Mouse (Mus musculus): ENCODE data around the gene Hipk4.

Hipk4 gene

DNA sequence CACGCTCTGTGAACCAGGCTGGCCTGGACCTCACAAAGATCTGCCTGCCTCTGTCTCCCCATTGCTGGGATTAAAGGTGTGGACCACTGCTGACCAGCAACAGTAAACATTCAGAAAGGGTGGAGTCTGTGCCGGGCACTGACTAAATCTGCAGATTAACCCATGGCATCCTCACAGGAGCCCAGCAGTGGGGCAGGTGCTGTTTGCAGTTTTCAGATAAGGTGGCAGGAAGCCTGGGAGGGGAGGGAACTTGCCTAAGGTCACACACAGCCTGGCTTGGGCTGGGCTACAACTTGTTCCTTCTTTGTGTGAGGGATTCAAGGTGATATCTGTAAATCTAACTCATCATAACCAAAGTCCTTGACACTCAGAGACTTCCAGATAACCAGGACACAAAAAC, 17.5 kb downstream of the Hipk4 start:
- DNase-seq (ENCODE audit: extremely low read depth, low read depth): no peak

DNA sequence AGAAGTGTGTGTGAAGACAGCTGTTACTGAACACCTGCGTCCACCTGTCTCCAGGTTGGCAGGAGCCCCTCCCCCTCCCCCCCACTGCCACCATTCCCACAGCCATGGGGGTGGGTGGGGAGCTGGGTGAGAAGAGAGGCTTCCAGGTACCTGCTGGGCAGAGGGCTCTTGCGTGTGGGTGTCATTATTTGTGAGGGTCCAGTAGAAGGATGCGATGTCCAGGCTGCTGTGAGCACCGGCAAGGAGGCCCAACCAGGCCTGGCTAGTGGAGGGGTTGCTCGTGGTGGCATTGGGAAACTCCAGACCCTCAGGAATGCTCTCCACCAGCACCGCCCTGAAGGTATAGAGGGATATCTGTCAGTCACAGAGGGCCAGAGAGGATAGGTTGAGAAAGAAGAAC, 17.9 kb downstream of the Hipk4 start:
- DNase-seq (ENCODE audit: extremely low read depth, low read depth): no peak

- no peak for DNase-seq (ENCODE audit: extremely low read depth, low read depth)
Observed at GRCm38 (mm10) chr7:27541431-27541830, 18.4 kb downstream of the Hipk4 start.

- DNase-seq (ENCODE audit: extremely low read depth, low read depth): no peak
Observed at GRCm38 (mm10) chr7:27541922-27542321, 18.9 kb downstream of the Hipk4 start.

GRCm38 (mm10) chr7:27542392-27543033, 19.4 kb downstream of the Hipk4 start:
- peak; percentile 67 for DNase-seq (ENCODE audit: extremely low read depth, low read depth)

DNA sequence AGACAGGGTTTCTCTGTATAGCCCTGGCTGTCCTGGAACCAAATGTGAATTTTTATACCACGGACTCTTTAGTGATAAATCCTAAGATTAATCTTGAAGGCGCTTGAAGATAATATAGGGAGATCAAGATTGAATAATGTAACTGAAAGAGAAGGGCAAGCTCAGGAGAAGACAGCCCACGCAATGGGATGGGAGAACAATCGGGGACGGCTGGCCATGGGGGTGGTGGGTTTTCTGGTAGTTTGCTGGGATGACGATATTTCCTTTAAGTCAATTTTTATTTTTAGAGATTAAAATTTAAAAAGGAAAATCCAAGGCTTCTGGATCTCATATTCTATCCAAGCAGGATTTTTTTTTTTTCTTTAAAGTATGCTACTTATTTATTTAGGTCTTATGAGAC, 20.0 kb downstream of the Hipk4 start:
- DNase-seq (ENCODE audit: extremely low read depth, low read depth): no peak

- DNase-seq (ENCODE audit: extremely low read depth, low read depth): no peak
Observed at GRCm38 (mm10) chr7:27543851-27544250, 20.8 kb downstream of the Hipk4 start.

DNA sequence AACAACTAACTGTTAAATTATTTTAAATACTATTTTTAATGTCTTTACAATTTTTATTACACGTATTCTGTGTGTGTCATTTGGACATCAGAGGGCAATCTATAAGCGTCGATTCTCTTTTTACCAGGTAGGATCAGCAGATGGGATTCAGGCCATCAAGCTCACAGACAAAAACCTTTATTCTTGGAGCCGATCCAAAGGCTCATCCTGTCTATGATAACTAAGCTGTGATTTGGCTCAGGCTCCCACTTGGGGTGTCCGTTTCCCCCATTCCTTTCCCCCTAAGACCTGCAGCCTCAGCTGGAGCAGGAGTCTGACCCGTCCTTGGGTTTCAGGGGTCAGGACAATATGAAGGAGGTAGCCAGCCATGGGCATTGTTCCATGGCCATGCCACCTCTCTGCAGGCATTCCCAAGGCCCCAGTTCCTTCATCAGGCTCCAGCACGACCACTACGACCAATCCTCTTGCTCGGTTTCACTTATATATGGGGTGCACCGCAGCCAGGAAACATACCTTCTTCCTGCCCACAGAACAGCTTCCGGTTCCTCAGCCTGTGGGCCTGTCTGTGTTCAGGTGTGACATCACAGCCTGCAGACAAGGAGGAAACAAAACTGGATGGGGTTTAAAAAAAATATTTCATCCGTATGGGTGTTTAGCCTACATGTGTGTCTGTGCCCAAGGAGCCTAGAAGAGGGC, 21.8 kb downstream of the Hipk4 start:
- DNase-seq (ENCODE audit: extremely low read depth, low read depth): no peak

GRCm38 (mm10) chr7:27549597-27549996, 26.5 kb downstream of the Hipk4 start:
- DNase-seq (ENCODE audit: extremely low read depth, low read depth): no peak

GRCm38 (mm10) chr7:27552070-27552469, 29.0 kb downstream of the Hipk4 start:
- DNase-seq (ENCODE audit: extremely low read depth, low read depth): no peak

DNA sequence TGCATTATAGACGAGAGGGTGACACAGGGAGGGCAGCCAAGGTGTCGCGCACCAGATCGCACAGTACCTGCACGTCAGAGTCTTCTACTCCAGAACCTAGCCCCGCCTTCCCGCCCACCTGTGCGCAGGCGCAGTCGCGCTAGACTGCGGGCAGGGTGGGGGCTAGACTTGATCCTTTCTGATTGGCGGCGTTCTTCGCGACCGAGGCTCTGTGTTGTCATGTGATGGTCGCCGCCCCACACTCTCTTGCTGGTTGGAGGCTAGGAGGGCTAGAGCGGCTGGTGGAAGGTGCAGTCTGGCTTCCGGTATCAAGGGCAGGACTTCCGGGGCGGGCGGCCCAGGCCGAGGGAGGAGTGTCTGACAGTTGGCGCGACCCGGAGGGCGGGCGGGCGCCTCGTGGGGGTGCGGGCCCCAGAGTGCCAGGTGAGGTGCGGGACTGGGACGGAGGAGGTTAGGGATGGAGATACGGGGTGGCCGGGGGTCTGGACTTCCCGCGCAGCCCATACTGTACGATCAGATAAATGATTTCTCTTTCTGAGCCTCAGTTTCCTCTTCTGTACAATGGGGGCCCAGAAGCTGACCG, 30.0 kb downstream of the Hipk4 start, which contains the start of the genes Pld3 and 2310022A10Rik:
Pld3 (minus strand) TSS at position 288 of the 583 bp plus-strand sequence.
2310022A10Rik (plus strand) TSS at position 303 of the 583 bp plus-strand sequence.
- peak; percentile 93 for DNase-seq (ENCODE audit: extremely low read depth, low read depth)

DNA sequence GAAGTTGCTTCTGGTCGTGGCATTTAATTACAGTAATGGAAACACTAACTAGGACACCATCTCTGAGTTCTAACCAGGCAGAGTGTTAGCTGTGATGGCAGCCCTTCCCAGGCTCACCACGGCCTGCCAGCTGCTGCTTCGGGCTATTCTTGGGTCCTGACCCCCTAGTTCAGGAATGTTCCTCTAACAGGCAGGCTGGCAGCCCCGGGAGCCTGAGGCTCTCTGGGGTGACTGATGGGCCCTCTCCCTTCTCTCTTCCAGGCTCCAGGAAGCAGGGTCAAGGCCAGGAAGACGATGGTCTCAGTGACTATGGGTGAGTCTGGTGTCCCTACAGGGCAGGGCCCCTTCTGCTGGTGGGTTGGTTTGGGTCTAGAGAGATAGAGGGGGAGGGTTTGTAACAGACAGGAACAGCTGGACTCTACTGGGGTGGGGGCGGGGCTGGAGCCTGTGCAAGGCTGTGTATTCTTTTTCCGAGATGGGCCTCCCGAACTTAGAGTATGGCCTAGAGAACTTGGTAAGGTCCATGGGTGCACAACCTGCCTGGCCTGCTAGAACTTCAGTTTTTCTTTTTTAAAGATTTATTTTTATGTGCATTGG, 37.3 kb downstream of the Hipk4 start:
- DNase-seq (ENCODE audit: extremely low read depth, low read depth): no peak

- no peak for DNase-seq (ENCODE audit: extremely low read depth, low read depth)
Observed at GRCm38 (mm10) chr7:27560978-27561377, 37.9 kb downstream of the Hipk4 start.

DNA sequence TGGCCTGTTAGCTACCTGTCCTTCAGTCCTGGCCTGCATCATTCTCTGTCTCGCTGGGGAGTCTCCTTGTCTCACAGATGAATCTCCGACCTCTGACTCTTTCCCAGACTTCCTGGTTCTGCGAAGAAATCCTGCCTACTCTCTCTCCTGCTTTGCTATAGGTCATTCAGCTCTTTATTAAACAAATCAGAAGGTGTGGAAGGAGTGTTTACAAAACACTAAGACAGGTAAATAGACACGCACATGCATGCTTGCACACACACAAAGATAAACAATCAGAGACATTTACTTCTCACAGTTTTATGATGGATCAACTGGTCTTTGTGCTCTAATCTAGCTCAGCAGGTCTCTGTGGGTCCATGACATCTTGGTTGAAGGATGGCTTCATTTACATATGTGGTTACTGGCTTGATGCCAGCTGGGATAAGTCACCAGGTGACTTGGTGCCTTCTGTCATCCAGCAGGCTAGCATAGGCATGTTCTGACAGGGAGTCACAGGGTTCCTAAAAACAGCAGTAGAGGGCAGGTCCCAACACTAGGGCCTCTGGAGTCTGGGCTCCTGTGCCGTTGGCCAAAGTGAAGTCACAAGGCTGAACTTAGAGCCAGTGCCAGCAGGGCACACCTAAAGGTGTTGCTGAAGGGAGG, 46.6 kb downstream of the Hipk4 start:
- DNase-seq (ENCODE audit: extremely low read depth, low read depth): no peak

GRCm38 (mm10) chr7:27572133-27572532, 49.1 kb downstream of the Hipk4 start:
- DNase-seq (ENCODE audit: extremely low read depth, low read depth): no peak

DNA sequence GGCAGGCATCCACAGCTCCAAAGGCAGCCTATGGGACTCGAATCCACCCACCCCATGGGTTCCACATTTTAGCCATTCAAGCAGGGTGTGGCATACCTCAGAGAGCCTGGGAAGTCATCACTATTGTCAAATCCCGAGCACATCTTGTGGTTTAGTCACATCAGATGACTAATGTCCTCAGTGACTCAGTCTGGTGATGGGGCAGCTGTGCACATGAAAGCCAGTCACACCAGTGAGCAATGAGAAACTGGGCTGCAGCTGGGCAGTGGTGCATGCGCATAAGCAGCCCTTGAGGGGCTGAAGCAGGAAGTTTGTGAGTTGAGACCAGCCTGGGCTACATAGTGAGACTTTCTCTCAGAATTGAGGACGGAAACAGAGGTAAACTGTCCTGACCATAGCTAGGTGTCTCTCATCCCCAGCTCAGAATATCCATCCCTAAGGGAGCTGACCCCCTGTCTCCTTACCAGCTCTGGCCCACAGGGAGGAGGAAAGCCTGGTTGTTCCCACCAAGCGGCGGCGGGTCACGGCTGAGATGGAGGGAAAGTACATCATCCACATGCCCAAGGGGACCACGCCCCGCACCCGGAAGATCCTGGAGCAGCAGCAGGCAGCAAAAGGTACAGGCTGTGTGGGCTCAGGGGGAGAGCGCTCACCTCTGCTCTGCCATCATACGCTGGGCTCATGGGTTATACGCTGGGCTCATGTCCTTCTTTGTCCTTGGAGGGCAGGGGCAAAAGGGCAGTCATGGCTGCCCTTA, 51.2 kb downstream of the Hipk4 start:
- DNase-seq (ENCODE audit: extremely low read depth, low read depth): no peak

DNA sequence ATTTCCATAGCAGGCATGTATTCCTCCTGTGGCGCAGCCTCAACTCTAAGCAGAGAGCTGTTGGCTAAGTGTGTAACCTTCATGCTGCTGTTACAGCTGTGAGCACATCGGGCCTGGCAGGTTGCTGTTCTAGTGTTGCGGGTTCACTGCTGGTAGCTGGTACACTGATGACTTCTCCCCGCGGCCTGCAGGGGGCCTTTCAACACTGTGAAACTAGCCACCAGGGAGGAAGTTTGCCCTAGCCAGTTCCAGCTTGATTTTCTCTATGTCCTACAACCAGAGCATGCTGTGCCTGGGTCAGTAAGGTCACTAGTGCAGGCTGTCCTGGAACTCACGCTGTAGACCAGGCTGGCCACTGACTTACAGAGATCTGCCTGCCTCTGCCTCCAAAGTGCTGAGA, 53.8 kb downstream of the Hipk4 start:
- DNase-seq (ENCODE audit: extremely low read depth, low read depth): no peak

DNA sequence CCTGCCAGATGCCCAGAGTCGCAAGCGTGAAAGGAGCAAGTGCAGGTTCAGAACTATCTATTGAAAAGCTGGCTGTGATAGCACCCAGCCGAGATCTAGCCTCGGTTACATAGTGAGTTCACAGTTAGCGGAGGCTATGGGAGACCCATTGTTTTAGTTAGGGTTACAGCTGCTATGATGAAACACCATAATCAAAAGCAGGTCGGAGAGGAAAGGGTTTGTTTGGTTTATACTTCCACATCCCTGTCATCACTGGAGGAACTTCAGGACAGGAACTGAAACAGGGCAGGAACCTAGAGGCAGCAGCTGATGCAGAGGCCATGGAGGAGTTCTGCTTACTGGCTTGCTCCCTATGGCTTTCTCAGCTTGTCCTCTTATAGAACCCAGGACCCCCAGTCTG, 54.5 kb downstream of the Hipk4 start:
- no peak for DNase-seq (ENCODE audit: extremely low read depth, low read depth)

- no peak for DNase-seq (ENCODE audit: extremely low read depth, low read depth)
Observed at GRCm38 (mm10) chr7:27578465-27578864, 55.4 kb downstream of the Hipk4 start.

GRCm38 (mm10) chr7:27580380-27581174, 57.5 kb downstream of the Hipk4 start:
- no peak for DNase-seq (ENCODE audit: extremely low read depth, low read depth)

Data from MEL-GATA-1-ER (cell line).